Mouse (Mus musculus): ENCODE results near the gene Gm28035. TPM values are rescaled to one million over a fixed set of nuclear protein-coding genes. Genes with fewer than 3 reads are reported as not detected.

Gene Gm28035
- polyA plus RNA-seq, 2 experiments = 0.11 to 3.8 TPM

- DNase-seq (ENCODE audit: low spot score) (no peak), ATAC-seq (ENCODE audit: low FRiP score, low read depth) (no peak)
- Histone ChIP-seq H3K9ac (ENCODE audit: low read depth, low read length, severe bottlenecking) (no peak overlapping the region), H3K4me3 (replicated peaks; ENCODE audit: low read length) (no peak overlapping the region), H3K36me3 (ENCODE audit: control insufficient read depth, insufficient read depth, low read length) (peaks cover 97% of the 10 kb centered on the region), H3K27me3 (ENCODE audit: control insufficient read depth, insufficient read depth, low read length) (no peaks in the 10 kb centered on the region), H3K27ac (replicated peaks; ENCODE audit: low read depth, low read length) (no peak overlapping the region), H3K9me3 (ENCODE audit: control insufficient read depth, low read length) (no peaks in the 10 kb centered on the region), H3K4me2 (replicated peaks; ENCODE audit: low read depth, low read length, severe bottlenecking) (no peak overlapping the region), H3K4me1 (ENCODE audit: control insufficient read depth, insufficient read depth, low read length) (no peaks in the 10 kb centered on the region)
- TF ChIP-seq POLR2A (IDR thresholded peaks at IDR 0.05; ENCODE audit: borderline replicate concordance, extremely low read depth, insufficient read depth, insufficient read length) = no peak
- WGBS = 91% methylated on average over 3 of the region's 3 CpGs
Observed at GRCm38 (mm10) chr2:30309351-30309750, 69.0 kb downstream of the Gm28035 start.

GRCm38 (mm10) chr2:30311481-30311880, 71.1 kb downstream of the Gm28035 start:
- Histone ChIP-seq H3K27me3 (ENCODE audit: control insufficient read depth, insufficient read depth, low read length) (no peaks in the 10 kb centered on the region), H3K9me3 (ENCODE audit: control insufficient read depth, low read length) (no peaks in the 10 kb centered on the region), H3K4me1 (ENCODE audit: control insufficient read depth, insufficient read depth, low read length) (no peaks in the 10 kb centered on the region), H3K36me3 (ENCODE audit: control insufficient read depth, insufficient read depth, low read length) (peaks cover 96% of the 10 kb centered on the region), H3K4me2 (replicated peaks; ENCODE audit: low read depth, low read length, severe bottlenecking) (no peak overlapping the region), H3K9ac (ENCODE audit: low read depth, low read length, severe bottlenecking) (no peak overlapping the region), H3K27ac (replicated peaks; ENCODE audit: low read depth, low read length) (no peak overlapping the region), H3K4me3 (replicated peaks; ENCODE audit: low read length) (no peak overlapping the region)
- 93% methylated on average over 2 of the region's 2 CpGs for WGBS
- DNase-seq (ENCODE audit: low spot score) = no peak
- no peak for TF ChIP-seq POLR2A (IDR thresholded peaks at IDR 0.05; ENCODE audit: borderline replicate concordance, extremely low read depth, insufficient read depth, insufficient read length)
- no peak for ATAC-seq (ENCODE audit: low FRiP score, low read depth)

GRCm38 (mm10) chr2:30316136-30316535, 75.8 kb downstream of the Gm28035 start:
- H3K4me3 ChIP-seq (replicated peaks; ENCODE audit: low read length) = no peak overlapping the region
- 90% methylated on average over 4 of the region's 4 CpGs for WGBS
- TF ChIP-seq POLR2A (IDR thresholded peaks at IDR 0.05; ENCODE audit: borderline replicate concordance, extremely low read depth, insufficient read depth, insufficient read length) = no peak
- DNase-seq (ENCODE audit: low spot score) = no peak
- H3K4me1 ChIP-seq (ENCODE audit: control insufficient read depth, insufficient read depth, low read length) = no peaks in the 10 kb centered on the region
- H3K27me3 ChIP-seq (ENCODE audit: control insufficient read depth, insufficient read depth, low read length) = no peaks in the 10 kb centered on the region
- H3K27ac ChIP-seq (replicated peaks; ENCODE audit: low read depth, low read length) = no peak overlapping the region
- H3K36me3 ChIP-seq (ENCODE audit: control insufficient read depth, insufficient read depth, low read length) = peaks cover 89% of the 10 kb centered on the region
- H3K9ac ChIP-seq (ENCODE audit: low read depth, low read length, severe bottlenecking) = no peak overlapping the region
- no peak overlapping the region for H3K4me2 ChIP-seq (replicated peaks; ENCODE audit: low read depth, low read length, severe bottlenecking)
- ATAC-seq (ENCODE audit: low FRiP score, low read depth) = no peak
- no peaks in the 10 kb centered on the region for H3K9me3 ChIP-seq (ENCODE audit: control insufficient read depth, low read length)

- WGBS = 95% methylated on average over 5 of the region's 5 CpGs
- TF ChIP-seq POLR2A (IDR thresholded peaks at IDR 0.05; ENCODE audit: borderline replicate concordance, extremely low read depth, insufficient read depth, insufficient read length) = no peak
- DNase-seq (ENCODE audit: low spot score) (no peak), ATAC-seq (ENCODE audit: low FRiP score, low read depth) (no peak)
- Histone ChIP-seq H3K9me3 (ENCODE audit: control insufficient read depth, low read length) (no peaks in the 10 kb centered on the region), H3K4me3 (replicated peaks; ENCODE audit: low read length) (no peak overlapping the region), H3K4me2 (replicated peaks; ENCODE audit: low read depth, low read length, severe bottlenecking) (no peak overlapping the region), H3K9ac (ENCODE audit: low read depth, low read length, severe bottlenecking) (no peak overlapping the region), H3K4me1 (ENCODE audit: control insufficient read depth, insufficient read depth, low read length) (no peaks in the 10 kb centered on the region), H3K36me3 (ENCODE audit: control insufficient read depth, insufficient read depth, low read length) (peaks cover 92% of the 10 kb centered on the region), H3K27ac (replicated peaks; ENCODE audit: low read depth, low read length) (no peak overlapping the region), H3K27me3 (ENCODE audit: control insufficient read depth, insufficient read depth, low read length) (no peaks in the 10 kb centered on the region)
Observed at GRCm38 (mm10) chr2:30316955-30317354, 76.6 kb downstream of the Gm28035 start.

- H3K4me3 ChIP-seq (replicated peaks; ENCODE audit: low read length) = no peak overlapping the region
- 85% methylated on average over 4 of the region's 4 CpGs for WGBS
- no peak for DNase-seq (ENCODE audit: low spot score)
- no peaks in the 10 kb centered on the region for H3K9me3 ChIP-seq (ENCODE audit: control insufficient read depth, low read length)
- ATAC-seq (ENCODE audit: low FRiP score, low read depth) = no peak
- H3K36me3 ChIP-seq (ENCODE audit: control insufficient read depth, insufficient read depth, low read length) = peaks cover 92% of the 10 kb centered on the region
- no peak for TF ChIP-seq POLR2A (IDR thresholded peaks at IDR 0.05; ENCODE audit: borderline replicate concordance, extremely low read depth, insufficient read depth, insufficient read length)
- no peak overlapping the region for H3K4me2 ChIP-seq (replicated peaks; ENCODE audit: low read depth, low read length, severe bottlenecking)
- H3K27ac ChIP-seq (replicated peaks; ENCODE audit: low read depth, low read length) = no peak overlapping the region
- H3K27me3 ChIP-seq (ENCODE audit: control insufficient read depth, insufficient read depth, low read length) = no peaks in the 10 kb centered on the region
- no peak overlapping the region for H3K9ac ChIP-seq (ENCODE audit: low read depth, low read length, severe bottlenecking)
- no peaks in the 10 kb centered on the region for H3K4me1 ChIP-seq (ENCODE audit: control insufficient read depth, insufficient read depth, low read length)
Observed at GRCm38 (mm10) chr2:30319260-30319659, 78.9 kb downstream of the Gm28035 start.

- no peaks in the 10 kb centered on the region for H3K27me3 ChIP-seq (ENCODE audit: control insufficient read depth, insufficient read depth, low read length)
- H3K27ac ChIP-seq (replicated peaks; ENCODE audit: low read depth, low read length) = no peak overlapping the region
- ATAC-seq (ENCODE audit: low FRiP score, low read depth) (no peak), DNase-seq (ENCODE audit: low spot score) (no peak)
- H3K9ac ChIP-seq (ENCODE audit: low read depth, low read length, severe bottlenecking) = no peak overlapping the region
- H3K4me2 ChIP-seq (replicated peaks; ENCODE audit: low read depth, low read length, severe bottlenecking) = no peak overlapping the region
- H3K36me3 ChIP-seq (ENCODE audit: control insufficient read depth, insufficient read depth, low read length) = peaks cover 92% of the 10 kb centered on the region
- TF ChIP-seq POLR2A (IDR thresholded peaks at IDR 0.05; ENCODE audit: borderline replicate concordance, extremely low read depth, insufficient read depth, insufficient read length) = no peak
- no peaks in the 10 kb centered on the region for H3K9me3 ChIP-seq (ENCODE audit: control insufficient read depth, low read length)
- H3K4me1 ChIP-seq (ENCODE audit: control insufficient read depth, insufficient read depth, low read length) = no peaks in the 10 kb centered on the region
- no peak overlapping the region for H3K4me3 ChIP-seq (replicated peaks; ENCODE audit: low read length)
- WGBS = 90% methylated on average over 7 of the region's 7 CpGs
Observed at GRCm38 (mm10) chr2:30323111-30323510, 82.7 kb downstream of the Gm28035 start.

All from limb, embryonic 14.5 days (tissue).